Mouse (Mus musculus) embryo, embryonic 11 days (tissue): ENCODE results near the gene Hes1.

Experiments
- DNase-seq: peaks from one replicate; pipeline ENCODE4 v3.0.0-alpha.2; 2015

Hes1 gene

GRCm38 (mm10) chr16:30052271-30052670 is 11.9 kb upstream of the Hes1 start:
- no peak for DNase-seq

GRCm38 (mm10) chr16:30052839-30053511 is 11.2 kb upstream of the Hes1 start:
- no peak for DNase-seq

GRCm38 (mm10) chr16:30054541-30054940 is 9.6 kb upstream of the Hes1 start:
- no peak for DNase-seq

- no peak for DNase-seq
Measured at GRCm38 (mm10) chr16:30055361-30055889, 8.8 kb upstream of the Hes1 start.

GRCm38 (mm10) chr16:30055927-30056326 is 8.3 kb upstream of the Hes1 start:
- no peak for DNase-seq

GRCm38 (mm10) chr16:30056906-30057305 is 7.3 kb upstream of the Hes1 start:
- DNase-seq = no peak

GRCm38 (mm10) chr16:30058974-30059717 is 5.0 kb upstream of the Hes1 start:
- DNase-seq = peak; percentile 57

GRCm38 (mm10) chr16:30060412-30060811 is 3.8 kb upstream of the Hes1 start:
- DNase-seq = no peak

- peak; percentile 49 for DNase-seq
Measured at GRCm38 (mm10) chr16:30062242-30063030, 1.7 kb upstream of the Hes1 start.

GRCm38 (mm10) chr16:30063121-30063881 is 883 bp upstream of the Hes1 start:
- DNase-seq = peak; percentile 91

- DNase-seq = no peak
Measured at GRCm38 (mm10) chr16:30064613-30065012, 429 bp downstream of the Hes1 start.

- peak; percentile 98 for DNase-seq
Measured at GRCm38 (mm10) chr16:30065077-30065476, 893 bp downstream of the Hes1 start.

- peak; percentile 64 for DNase-seq
Measured at GRCm38 (mm10) chr16:30065537-30066183, 1.5 kb downstream of the Hes1 start.

- DNase-seq = peak; percentile 82
Measured at GRCm38 (mm10) chr16:30066184-30066851, 2.1 kb downstream of the Hes1 start.

GRCm38 (mm10) chr16:30066852-30067301 is 2.7 kb downstream of the Hes1 start:
- peak; percentile 92 for DNase-seq

- DNase-seq = peak; percentile 89
Measured at GRCm38 (mm10) chr16:30068041-30069020, 4.1 kb downstream of the Hes1 start.

- no peak for DNase-seq
Measured at GRCm38 (mm10) chr16:30069580-30069949, 5.4 kb downstream of the Hes1 start.

GRCm38 (mm10) chr16:30069950-30070770 is 6.0 kb downstream of the Hes1 start:
- DNase-seq = peak; percentile 92

GRCm38 (mm10) chr16:30070771-30071191 is 6.6 kb downstream of the Hes1 start:
- DNase-seq = peak; percentile 67
